Mouse (Mus musculus): ENCODE measurements around the gene Mapk8.

- no peak for TF ChIP-seq POLR2A (IDR thresholded peaks at IDR 0.05; ENCODE audit: extremely low read depth, insufficient read depth, low read length)
- no peak for TF ChIP-seq CTCF (IDR thresholded peaks at IDR 0.05; ENCODE audit: low read depth, low read length)
Observed at GRCm38 (mm10) chr14:33446561-33447023, 366 bp downstream of the Mapk8 start.
